Mouse (Mus musculus) intestine, embryonic 14.5 days (tissue): ENCODE measurements around the gene Pik3cd. TPM values are rescaled to one million over a fixed set of nuclear protein-coding genes. Genes with fewer than 3 reads are reported as not detected.

Experiments used
- ATAC-seq: fragments of 200-750 bp; cut with Nextera tagmentation; replicated peaks from 2 replicates; pipeline ENCODE4 v1.8.0; 2017; ENCODE audit warnings: low read depth, moderate number of reproducible peaks, moderate TSS enrichment, moderate library complexity; ENCODE audit not compliant: low FRiP score, low TSS enrichment
- DNase-seq: peaks from one replicate; pipeline ENCODE4 v3.0.0-alpha.2; 2018; ENCODE audit warnings: low spot score
- H3K27ac ChIP-seq: fragments of 300-500 bp; sonication (generic); 2 replicates; pipeline ENCODE4 v1.5.1; 2014; ENCODE audit warnings: low read depth, mild to moderate bottlenecking, control low read depth
- H3K27me3 ChIP-seq: fragments of 300-500 bp; sonication (generic); replicated peaks from 2 replicates; pipeline ENCODE4 v1.6.1; 2014; ENCODE audit warnings: low read length, control low read depth; ENCODE audit not compliant: control insufficient read depth, insufficient read depth
- H3K36me3 ChIP-seq: fragments of 300-500 bp; sonication (generic); 2 replicates; pipeline ENCODE4 v1.6.1; 2014; ENCODE audit warnings: low read length, control low read depth; ENCODE audit not compliant: control insufficient read depth, insufficient read depth
- H3K4me1 ChIP-seq: fragments of 300-500 bp; sonication (generic); replicated peaks from 2 replicates; pipeline ENCODE4 v1.6.1; 2014; ENCODE audit warnings: low read length, control low read depth, mixed read lengths; ENCODE audit not compliant: control insufficient read depth, insufficient read depth
- H3K4me2 ChIP-seq: fragments of 300-500 bp; sonication (generic); 2 replicates; pipeline ENCODE4 v1.6.1; 2014; ENCODE audit warnings: low read length
- H3K4me3 ChIP-seq: fragments of 300-500 bp; sonication (generic); 2 replicates; pipeline ENCODE4 v1.5.1; 2014; ENCODE audit warnings: low read depth, low read length, control low read depth, mixed read lengths
- H3K9ac ChIP-seq: fragments of 300-500 bp; sonication (generic); 2 replicates; pipeline ENCODE4 v1.6.1; 2014; ENCODE audit warnings: mild to moderate bottlenecking, low read length
- H3K9me3 ChIP-seq: fragments of 300-500 bp; sonication (generic); 2 replicates; pipeline ENCODE4 v1.6.1; 2016; ENCODE audit warnings: low read length, control low read depth; ENCODE audit not compliant: control insufficient read depth
- WGBS: fragments of 180-500 bp; shearing (Covaris S2); extraction: QIAGEN DNeasy Blood & Tissue Kit; methylation state at CpG from one replicate; pipeline ENCODE4 v1.1.7; 2014; 5-methylcytosine and 5-hydroxymethylcytosine counted together
- polyA plus RNA-seq: library from polyadenylated mRNA; unstranded; fragments of >200 nt; fragmentation: Nextera tagmentation; extraction: Ambion mirVana; gene quantifications from 2 replicates; pipeline ENCODE4 v1.2.1, GENCODE M21; 2014

Gene Pik3cd
- polyA plus RNA-seq, 1 experiment from 2014 or later = 5.2 TPM

GRCm38 (mm10) chr4:149699953-149700352 lies 2.4 kb downstream of the Pik3cd start:
- no peaks in the 10 kb centered on the region for H3K36me3 ChIP-seq
- peaks cover 11% of the 10 kb centered on the region for H3K4me1 ChIP-seq
- H3K27me3 ChIP-seq = no peaks in the 10 kb centered on the region
- no peak overlapping the region for H3K4me3 ChIP-seq
- no peak overlapping the region for H3K9ac ChIP-seq
- H3K4me2 ChIP-seq = no peak overlapping the region
- ATAC-seq = no peak
- DNase-seq = no peak
- WGBS = 80% methylated on average over 4 of the region's 4 CpGs
- no peaks in the 10 kb centered on the region for H3K9me3 ChIP-seq
- no peak overlapping the region for H3K27ac ChIP-seq

DNA sequence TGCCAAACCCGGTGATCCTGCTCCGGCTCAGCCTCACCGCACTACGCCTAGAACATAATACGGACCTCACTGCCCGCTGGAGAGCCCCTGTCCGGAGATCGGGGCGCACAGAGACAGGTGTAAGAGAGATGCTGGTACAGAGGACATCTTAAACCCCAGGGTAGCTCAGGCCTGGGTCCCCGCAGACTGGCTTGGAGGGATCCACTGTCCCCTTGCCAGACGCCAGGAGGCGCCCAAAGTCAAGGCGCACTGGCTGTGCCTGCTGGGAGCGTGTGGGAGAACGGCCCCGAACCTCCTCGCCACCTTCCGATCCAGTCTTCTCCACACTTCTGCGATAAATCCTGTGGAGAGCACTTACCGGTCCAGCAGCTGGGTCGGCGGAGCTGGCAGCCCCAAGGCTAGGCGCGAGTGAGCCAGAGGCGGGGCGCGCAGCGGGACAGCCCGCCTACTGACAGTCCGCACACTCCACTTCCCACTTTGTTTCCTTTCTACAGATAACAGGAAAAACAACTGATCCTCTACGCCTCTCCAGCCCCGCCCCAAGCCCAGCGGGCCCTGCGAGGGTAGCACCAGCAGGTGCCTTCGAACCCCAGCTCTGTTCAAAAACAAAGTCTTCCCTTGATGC lies 4.1 kb downstream of the Pik3cd start:
- Histone ChIP-seq H3K9ac (peak overlapping the region; percentile 54), H3K27ac (no peak overlapping the region)

GRCm38 (mm10) chr4:149697506-149698196 lies 4.7 kb downstream of the Pik3cd start:
- Histone ChIP-seq H3K4me2 (peak overlapping the region; percentile 79), H3K27ac (no peak overlapping the region), H3K4me1 (peaks cover 11% of the 10 kb centered on the region), H3K4me3 (peak overlapping the region; percentile 44), H3K36me3 (no peaks in the 10 kb centered on the region), H3K9me3 (no peaks in the 10 kb centered on the region), H3K27me3 (no peaks in the 10 kb centered on the region), H3K9ac (peak overlapping the region; percentile 54; the same call in 1 of the 2 replicates)
- ATAC-seq (peak; percentile 4; the same call in 1 of the 2 replicates), DNase-seq (no peak)
- WGBS = 23% methylated on average over 15 of the region's 15 CpGs

More for the DNA sequence above, 4.1 kb downstream of the Pik3cd start:
- peak; percentile 71 for ATAC-seq
- Histone ChIP-seq H3K4me2 (peak overlapping the region; percentile 79), H3K4me1 (peaks cover 11% of the 10 kb centered on the region), H3K9me3 (no peaks in the 10 kb centered on the region), H3K36me3 (no peaks in the 10 kb centered on the region), H3K4me3 (peak overlapping the region; percentile 44), H3K27me3 (no peaks in the 10 kb centered on the region)
- 3% methylated on average over 35 of the region's 35 CpGs for WGBS
- peak; percentile 81 for DNase-seq

DNA sequence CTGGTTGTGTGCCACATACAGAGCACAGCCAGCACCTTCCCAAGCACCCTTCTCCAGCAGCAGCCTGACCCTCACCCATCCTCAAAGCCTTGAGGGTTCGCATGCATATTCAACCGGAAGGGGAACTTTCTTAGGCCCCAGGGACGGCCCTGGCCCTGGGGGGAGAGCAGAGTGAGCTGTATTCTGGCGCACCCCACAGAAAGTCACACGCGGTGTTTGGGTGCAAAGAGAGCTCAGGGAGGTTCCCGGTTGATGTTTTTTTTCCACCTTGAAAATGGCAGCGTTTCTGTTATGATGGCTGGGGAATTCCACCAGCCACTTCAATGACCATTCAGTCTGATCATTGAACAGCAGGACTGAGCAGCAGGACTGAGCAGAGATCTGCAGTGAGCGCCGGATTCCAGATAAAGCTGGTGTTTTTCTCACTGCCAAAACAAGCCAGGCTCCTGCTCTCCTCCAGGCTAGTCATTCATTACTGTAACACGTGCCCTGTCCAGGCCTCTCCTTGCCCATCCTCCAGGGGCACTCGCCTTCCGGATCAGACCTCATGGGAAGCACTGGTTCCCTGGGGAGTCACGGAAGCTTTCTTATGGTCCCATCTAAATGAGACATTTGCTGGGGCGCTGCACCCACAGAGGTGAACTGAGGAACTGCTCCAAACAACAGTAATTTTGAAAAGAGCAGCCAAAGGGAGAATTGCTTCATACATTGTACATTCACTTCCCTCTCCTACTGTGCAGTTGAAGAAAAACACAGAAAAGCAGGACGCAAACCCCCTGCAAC lies 6.0 kb downstream of the Pik3cd start:
- Histone ChIP-seq H3K4me3 (no peak overlapping the region), H3K27me3 (no peaks in the 10 kb centered on the region), H3K9ac (no peak overlapping the region), H3K4me2 (0 out of 2 replicates have a peak overlapping the region, but pooled peaks have one; percentile 20), H3K27ac (no peak overlapping the region), H3K9me3 (no peaks in the 10 kb centered on the region), H3K4me1 (peaks cover 11% of the 10 kb centered on the region), H3K36me3 (no peaks in the 10 kb centered on the region)
- 27% methylated on average over 16 of the region's 16 CpGs for WGBS
- no peak for DNase-seq
- no peak for ATAC-seq

DNA sequence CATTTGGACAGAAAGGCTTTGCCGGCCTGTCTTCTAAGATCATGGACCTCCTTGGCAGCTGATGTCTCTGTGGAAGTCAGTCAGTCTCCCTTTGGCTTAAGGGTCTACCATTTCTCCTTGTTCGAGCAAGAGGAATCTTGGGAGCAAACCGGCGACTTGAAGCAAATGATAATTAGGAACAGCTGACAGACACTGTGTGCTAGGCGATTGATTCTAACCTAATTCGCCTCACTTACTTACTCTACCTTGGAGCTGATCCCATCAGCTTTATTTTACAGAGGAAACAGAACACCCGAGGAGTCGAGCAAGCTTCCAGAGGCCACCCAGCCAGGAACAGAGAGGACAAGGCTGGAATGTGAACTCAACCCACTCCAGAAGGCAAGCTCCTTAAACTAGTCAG lies 11.0 kb downstream of the Pik3cd start:
- no peaks in the 10 kb centered on the region for H3K27me3 ChIP-seq
- 75% methylated on average over 8 of the region's 8 CpGs for WGBS
- H3K36me3 ChIP-seq = no peaks in the 10 kb centered on the region
- no peak overlapping the region for H3K27ac ChIP-seq
- no peak overlapping the region for H3K4me2 ChIP-seq
- H3K9me3 ChIP-seq = no peaks in the 10 kb centered on the region
- H3K4me3 ChIP-seq = no peak overlapping the region
- H3K4me1 ChIP-seq = peaks cover 4% of the 10 kb centered on the region; the same call in 1 of the 2 replicates
- DNase-seq (no peak), ATAC-seq (no peak)
- H3K9ac ChIP-seq = no peak overlapping the region

- Histone ChIP-seq H3K36me3 (no peaks in the 10 kb centered on the region), H3K4me1 (no peaks in the 10 kb centered on the region), H3K27me3 (no peaks in the 10 kb centered on the region), H3K9me3 (no peaks in the 10 kb centered on the region), H3K4me2 (no peak overlapping the region), H3K27ac (no peak overlapping the region), H3K9ac (no peak overlapping the region), H3K4me3 (no peak overlapping the region)
- DNase-seq (no peak), ATAC-seq (no peak)
- WGBS = 81% methylated on average over 8 of the region's 8 CpGs
These were observed 11.5 kb downstream of the Pik3cd start for GRCm38 (mm10) chr4:149690828-149691280.

DNA sequence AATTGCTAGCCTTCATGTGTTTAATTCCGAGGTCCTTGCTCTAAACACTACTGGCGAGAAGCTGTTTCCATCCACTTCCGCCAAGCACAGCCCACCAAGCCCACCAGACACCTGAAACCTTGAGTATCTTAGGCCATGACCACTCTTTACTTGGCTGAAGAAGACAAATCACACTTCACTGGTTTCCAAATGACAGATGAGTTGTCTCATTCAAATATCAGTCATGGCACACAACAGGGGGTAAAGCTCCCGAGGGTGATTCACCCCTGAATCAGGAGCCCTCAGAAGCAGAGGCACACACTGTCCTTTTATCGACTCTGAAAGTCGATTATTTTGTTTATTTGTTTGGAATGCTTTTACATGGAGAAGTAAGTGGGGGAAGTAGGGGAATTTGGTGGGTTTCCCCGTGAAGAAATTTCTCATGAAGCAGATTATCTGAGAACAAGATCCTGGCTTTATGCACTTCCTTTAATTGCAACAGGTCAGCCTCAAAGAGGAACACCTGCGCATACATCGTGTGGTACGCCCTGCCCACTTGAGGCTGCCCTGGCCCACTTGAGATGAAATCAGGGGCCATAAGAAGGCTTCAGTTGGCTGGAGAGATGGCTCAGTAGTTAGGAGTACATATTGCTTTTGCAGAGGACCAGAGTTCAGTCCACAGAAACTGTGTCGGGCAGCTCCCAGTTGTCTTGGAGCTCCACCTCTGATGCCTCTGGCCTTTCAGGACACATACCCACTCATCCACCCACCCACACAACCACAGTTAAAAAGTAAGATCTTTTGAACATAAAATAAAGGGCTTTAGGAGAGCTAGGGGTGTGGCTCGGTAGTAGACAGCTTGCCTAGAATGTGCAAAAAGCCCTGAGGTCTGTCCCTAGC lies 12.3 kb downstream of the Pik3cd start:
- Histone ChIP-seq H3K9me3 (no peaks in the 10 kb centered on the region), H3K4me3 (no peak overlapping the region), H3K4me1 (no peaks in the 10 kb centered on the region), H3K27ac (no peak overlapping the region), H3K36me3 (no peaks in the 10 kb centered on the region), H3K9ac (no peak overlapping the region), H3K4me2 (no peak overlapping the region), H3K27me3 (no peaks in the 10 kb centered on the region)
- DNase-seq (no peak), ATAC-seq (no peak)
- WGBS = 84% methylated on average over 12 of the region's 12 CpGs

- H3K4me2 ChIP-seq = no peak overlapping the region
- ATAC-seq (no peak), DNase-seq (no peak)
- H3K9me3 ChIP-seq = no peaks in the 10 kb centered on the region
- no peak overlapping the region for H3K27ac ChIP-seq
- H3K36me3 ChIP-seq = no peaks in the 10 kb centered on the region
- no peaks in the 10 kb centered on the region for H3K27me3 ChIP-seq
- no peak overlapping the region for H3K4me3 ChIP-seq
- H3K4me1 ChIP-seq = no peaks in the 10 kb centered on the region
- WGBS = 86% methylated on average over 14 of the region's 14 CpGs
- H3K9ac ChIP-seq = no peak overlapping the region
These were observed 13.5 kb downstream of the Pik3cd start for GRCm38 (mm10) chr4:149688861-149689260.
